Mouse (Mus musculus) MEL (cell line): ENCODE data around the gene Sec23ip. TPM values are rescaled to one million over a fixed set of nuclear protein-coding genes. Genes with fewer than 3 reads are reported as not detected.

Experiments
- DNase-seq: peaks from one replicate; pipeline ENCODE4 v3.0.0; 2011; ENCODE audit warnings: low read depth, low spot score
- H3K27ac ChIP-seq: 2 replicates; pipeline ENCODE4 v1.5.1; 2012; ENCODE audit warnings: low read depth, mild to moderate bottlenecking, control low read depth, low read length, moderate library complexity; ENCODE audit not compliant: control insufficient read depth
- H3K27me3 ChIP-seq, 2 experiments: fragments of 150-350 bp in 1 of 2; sonication (generic) in 1 of 2; 2 replicates each; pipeline ENCODE4 v1.6.1; 2012; ENCODE audit warnings: low read length in 2 of 2, mild to moderate bottlenecking in 2 of 2, improper control_type of control experiment in 1 of 2, moderate library complexity in 1 of 2; ENCODE audit not compliant: insufficient read depth in 2 of 2, control insufficient read depth in 1 of 2
- H3K36me3 ChIP-seq, 2 experiments: 2 replicates each; pipeline ENCODE4 v1.6.1; 2012 to 2014; ENCODE audit warnings: low read length in 2 of 2, improper control_type of control experiment in 1 of 2, inconsistent platforms in 1 of 2, mild to moderate bottlenecking in 1 of 2; ENCODE audit not compliant: insufficient read depth in 2 of 2, control insufficient read depth in 1 of 2
- H3K4me1 ChIP-seq, 2 experiments: fragments of 150-350 bp in 1 of 2; sonication (generic) in 1 of 2; 2 replicates each; pipeline ENCODE4 v1.6.1; 2012; ENCODE audit warnings: low read length in 2 of 2, improper control_type of control experiment in 1 of 2, mild to moderate bottlenecking in 1 of 2; ENCODE audit not compliant: insufficient read depth in 2 of 2, control insufficient read depth in 1 of 2
- H3K4me3 ChIP-seq, 2 experiments: fragments of 150-350 bp in 1 of 2; sonication (generic) in 1 of 2; 2 replicates each; pipeline ENCODE4 v1.5.1; 2012; ENCODE audit warnings: low read depth in 2 of 2, low read length in 2 of 2, mild to moderate bottlenecking in 2 of 2, moderate library complexity in 2 of 2, control low read depth in 1 of 2, improper control_type of control experiment in 1 of 2; ENCODE audit not compliant: control insufficient read depth in 1 of 2, insufficient read depth in 1 of 2
- H3K79me2 ChIP-seq: 2 replicates; pipeline ENCODE4 v1.6.1; 2012; ENCODE audit warnings: mild to moderate bottlenecking, low read length, moderate library complexity; ENCODE audit not compliant: control insufficient read depth, poor library complexity, insufficient read depth
- H3K9ac ChIP-seq: 2 replicates; pipeline ENCODE4 v1.6.1; 2012; ENCODE audit warnings: low read depth, mild to moderate bottlenecking, control low read depth, low read length, moderate library complexity; ENCODE audit not compliant: control insufficient read depth, poor library complexity, severe bottlenecking
- H3K9me3 ChIP-seq: fragments of 150-350 bp; sonication (generic); replicated peaks from 2 replicates; pipeline ENCODE4 v1.6.1; 2012; ENCODE audit warnings: mild to moderate bottlenecking, low read length, improper control_type of control experiment, moderate library complexity; ENCODE audit not compliant: insufficient read depth
- BHLHE40 ChIP-seq: IDR thresholded peaks from 2 replicates; pipeline ENCODE4 v1.6.1; 2012; ENCODE audit warnings: low read depth, mild to moderate bottlenecking, inconsistent platforms, low read length, improper control_type of control experiment, borderline replicate concordance
- CHD1 ChIP-seq: IDR thresholded peaks from 2 replicates; pipeline ENCODE4 v1.6.1; 2012; ENCODE audit warnings: low read depth, mild to moderate bottlenecking, inconsistent platforms, low read length, improper control_type of control experiment
- CHD2 ChIP-seq: IDR thresholded peaks from 2 replicates; pipeline ENCODE4 v1.6.1; 2011; ENCODE audit warnings: low read length, improper control_type of control experiment
- ELF1 ChIP-seq: IDR thresholded peaks from 2 replicates; pipeline ENCODE4 v1.6.1; 2014; ENCODE audit warnings: low read depth, mild to moderate bottlenecking, inconsistent platforms, low read length, improper control_type of control experiment, moderate library complexity
- ETS1 ChIP-seq: IDR thresholded peaks from 2 replicates; pipeline ENCODE4 v1.6.1; 2012; ENCODE audit warnings: low read depth, mild to moderate bottlenecking, inconsistent platforms, low read length, improper control_type of control experiment, moderate library complexity
- GATA1 ChIP-seq: IDR thresholded peaks from 2 replicates; pipeline ENCODE4 v1.6.1; 2011; ENCODE audit warnings: low read depth, low read length, improper control_type of control experiment
- HCFC1 ChIP-seq: IDR thresholded peaks from 2 replicates; pipeline ENCODE4 v1.6.1; 2012; ENCODE audit warnings: low read depth, mild to moderate bottlenecking, inconsistent platforms, low read length, improper control_type of control experiment, moderate library complexity
- MAX ChIP-seq: IDR thresholded peaks from 2 replicates; pipeline ENCODE4 v1.6.1; 2011; ENCODE audit warnings: low read length, improper control_type of control experiment
- MAZ ChIP-seq: IDR thresholded peaks from 2 replicates; pipeline ENCODE4 v1.6.1; 2012; ENCODE audit warnings: low read depth, mild to moderate bottlenecking, inconsistent platforms, low read length, improper control_type of control experiment
- MEF2A ChIP-seq: IDR thresholded peaks from 2 replicates; pipeline ENCODE4 v1.6.1; 2014; ENCODE audit warnings: low read depth, mild to moderate bottlenecking, inconsistent platforms, low read length, improper control_type of control experiment; ENCODE audit not compliant: poor library complexity, insufficient replicate concordance, severe bottlenecking; ENCODE audit errors: extremely low read depth
- MXI1 ChIP-seq: IDR thresholded peaks from 2 replicates; pipeline ENCODE4 v1.6.1; 2011; ENCODE audit warnings: mild to moderate bottlenecking, low read depth, low read length, improper control_type of control experiment
- MYB ChIP-seq: IDR thresholded peaks from 2 replicates; pipeline ENCODE4 v1.6.1; 2011; ENCODE audit warnings: mild to moderate bottlenecking, low read depth, low read length, improper control_type of control experiment
- MYC ChIP-seq: IDR thresholded peaks from 2 replicates; pipeline ENCODE4 v1.6.1; 2011; ENCODE audit warnings: low read depth, mild to moderate bottlenecking, low read length, improper control_type of control experiment, moderate library complexity
- NELFE ChIP-seq: IDR thresholded peaks from 2 replicates; pipeline ENCODE4 v1.6.1; 2011; ENCODE audit warnings: low read depth, low read length, improper control_type of control experiment
- NRF1 ChIP-seq: IDR thresholded peaks from 2 replicates; pipeline ENCODE4 v1.6.1; 2014; ENCODE audit warnings: low read depth, mild to moderate bottlenecking, inconsistent platforms, low read length, improper control_type of control experiment, moderate library complexity; ENCODE audit not compliant: poor library complexity, insufficient read depth, severe bottlenecking
- POLR2A ChIP-seq, 2 experiments: IDR thresholded peaks; 2 replicates each; pipeline ENCODE4 v1.6.1; 2011 to 2012; ENCODE audit warnings: low read length in 2 of 2, mild to moderate bottlenecking in 2 of 2, control low read depth in 1 of 2, improper control_type of control experiment in 1 of 2, low read depth in 1 of 2, moderate library complexity in 1 of 2; ENCODE audit not compliant: control insufficient read depth in 1 of 2, insufficient read depth in 1 of 2, poor library complexity in 1 of 2
- RCOR1 ChIP-seq: IDR thresholded peaks from 2 replicates; pipeline ENCODE4 v1.6.1; 2012; ENCODE audit warnings: low read depth, mild to moderate bottlenecking, inconsistent platforms, low read length, improper control_type of control experiment
- SIN3A ChIP-seq: IDR thresholded peaks from 2 replicates; pipeline ENCODE4 v1.6.1; 2012; ENCODE audit warnings: low read length, improper control_type of control experiment, inconsistent platforms
- TBP ChIP-seq: IDR thresholded peaks from 2 replicates; pipeline ENCODE4 v1.8.0; 2011; ENCODE audit warnings: low read depth, low read length, improper control_type of control experiment
- TCF12 ChIP-seq: IDR thresholded peaks from 2 replicates; pipeline ENCODE4 v1.6.1; 2014; ENCODE audit warnings: low read depth, mild to moderate bottlenecking, inconsistent platforms, low read length, improper control_type of control experiment, moderate library complexity
- UBTF ChIP-seq: IDR thresholded peaks from 2 replicates; pipeline ENCODE4 v1.6.1; 2012; ENCODE audit warnings: low read depth, mild to moderate bottlenecking, inconsistent platforms, low read length, improper control_type of control experiment, moderate library complexity, borderline replicate concordance; ENCODE audit not compliant: insufficient read depth
- USF1 ChIP-seq: IDR thresholded peaks from 2 replicates; pipeline ENCODE4 v1.6.1; 2014; ENCODE audit warnings: low read depth, mild to moderate bottlenecking, inconsistent platforms, low read length, improper control_type of control experiment, moderate library complexity
- ZC3H11A ChIP-seq: IDR thresholded peaks from 2 replicates; pipeline ENCODE4 v1.6.1; 2012; ENCODE audit warnings: low read depth, mild to moderate bottlenecking, inconsistent platforms, low read length, improper control_type of control experiment
- ZKSCAN1 ChIP-seq: IDR thresholded peaks from 2 replicates; pipeline ENCODE4 v1.6.1; 2012; ENCODE audit warnings: low read depth, mild to moderate bottlenecking, inconsistent platforms, low read length, improper control_type of control experiment, moderate library complexity
- ZNF384 ChIP-seq: IDR thresholded peaks from 2 replicates; pipeline ENCODE4 v1.6.1; 2012; ENCODE audit warnings: low read depth, mild to moderate bottlenecking, inconsistent platforms, low read length, improper control_type of control experiment
- polyA plus RNA-seq, 2 experiments: library from polyadenylated mRNA; stranded (reverse) in 1 of 2; unstranded in 1 of 2; fragments of >175 nt in 1 of 2; fragments of >200 nt in 1 of 2; gene quantifications; 2 replicates each; pipeline versions ENCODE4 v1.2.1 to v1.2.4; 2012; ENCODE audit warnings: low replicate concordance in 2 of 2, low read depth in 1 of 2; ENCODE audit not compliant: insufficient read length in 2 of 2, insufficient read depth in 1 of 2, missing spikeins in 1 of 2
- total RNA-seq: library from RNA; depleted of rRNA; stranded (reverse); fragments of 300-350 nt; gene quantifications from 2 replicates; pipeline ENCODE4 v1.2.3, GENCODE M21; 2012

Sec23ip gene
- total and polyA plus RNA-seq, 3 experiments = 21.2 to 43.7 TPM; not detected in 1

DNA sequence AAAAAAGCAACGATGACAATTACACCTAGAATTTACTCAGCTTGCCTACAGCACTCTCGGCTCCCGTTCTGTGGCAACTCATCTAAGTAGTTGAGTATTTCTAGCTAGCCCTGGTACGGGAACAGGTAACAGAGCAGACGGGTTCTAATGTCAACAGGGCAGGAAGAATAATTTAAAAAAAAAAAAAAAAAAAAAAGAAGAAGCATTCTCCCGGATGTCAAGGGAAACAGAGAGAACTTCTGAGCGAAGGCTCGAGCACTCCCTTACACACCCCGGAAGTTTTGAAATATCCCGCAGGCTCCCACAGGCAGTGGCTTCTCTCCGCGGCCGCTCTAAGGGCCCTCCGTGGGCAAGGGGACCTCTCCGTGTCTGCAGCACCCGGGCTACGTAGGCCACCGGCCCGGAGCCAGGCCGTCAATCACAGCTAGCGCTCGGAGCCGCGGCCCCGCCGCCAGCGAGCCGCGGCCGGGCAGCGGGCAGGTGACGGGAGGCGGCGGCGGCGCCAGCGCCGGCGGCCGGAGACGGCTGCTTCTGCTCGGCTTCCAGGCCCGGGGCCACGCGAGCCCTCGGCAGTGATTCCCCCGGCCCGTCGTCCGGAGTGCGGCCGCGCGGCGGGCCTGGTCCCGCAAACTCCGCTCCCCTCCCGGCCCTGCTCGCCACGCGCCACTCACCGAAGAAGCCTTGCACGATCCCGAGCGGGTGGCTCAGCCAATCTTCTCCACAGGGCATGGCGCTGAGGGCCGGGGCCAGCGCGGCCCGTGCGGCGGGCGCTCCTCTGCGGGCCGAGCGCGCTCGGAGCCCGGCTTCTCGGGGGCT is 5.1 kb upstream of the Sec23ip start:
- DNase-seq = peak; percentile 75
- peak overlapping the region; percentile 93 for H3K9ac ChIP-seq
- TF ChIP-seq ZNF384 = peak; percentile 94
- 0 out of 2 replicates have a peak, but pooled peaks have one; percentile 82 for TF ChIP-seq CHD1
- TF ChIP-seq SIN3A = peak; percentile 76; the same call in 1 of the 2 replicates
- peak; percentile 64; the same call in 1 of the 2 replicates for TF ChIP-seq ELF1
- TF ChIP-seq GATA1 = no peak
- 0 out of 2 replicates have a peak, but pooled peaks have one; percentile 12 for TF ChIP-seq TBP
- TF ChIP-seq MXI1 = peak; percentile 61
- TF ChIP-seq HCFC1 = peak; percentile 62
- no peak for TF ChIP-seq NRF1
- TF ChIP-seq RCOR1 = no peak
- no peak for TF ChIP-seq TCF12
- no peak for TF ChIP-seq UBTF
- TF ChIP-seq CHD2 = no peak
- no peaks in the 10 kb centered on the region for H3K9me3 ChIP-seq
- peaks cover 51% of the 10 kb centered on the region for H3K79me2 ChIP-seq
- peak overlapping the region; percentile 85 to 86 for H3K4me3 ChIP-seq
- peaks cover 1 to 27% of the 10 kb centered on the region in 2 experiments for H3K36me3 ChIP-seq
- H3K27me3 ChIP-seq = no peaks in the 10 kb centered on the region
- H3K27ac ChIP-seq = peak overlapping the region; percentile 54
- peaks cover 3 to 26% of the 10 kb centered on the region in 2 experiments; a peak in 2 of 4 replicates for H3K4me1 ChIP-seq

DNA sequence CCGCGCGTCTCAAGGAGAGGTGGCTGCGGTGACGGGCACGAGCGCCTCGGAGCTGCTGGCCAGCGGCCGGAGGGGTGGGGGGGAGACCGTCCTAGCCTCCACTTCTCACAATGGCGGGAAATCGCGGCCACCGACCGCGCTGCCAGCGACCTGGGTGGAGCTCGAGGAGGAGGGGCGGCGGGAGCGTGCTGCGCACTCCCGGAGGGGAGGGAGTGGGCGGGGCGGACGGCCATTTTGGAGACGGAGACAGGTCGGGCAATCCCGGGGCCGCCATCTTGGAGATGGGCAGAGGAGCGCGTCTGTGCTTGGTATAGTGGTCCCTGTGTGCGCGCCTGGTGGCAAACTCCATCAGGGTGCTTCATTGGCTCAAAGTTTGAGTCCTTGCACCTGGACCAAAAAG is 4.4 kb upstream of the Sec23ip start, which contains the start of gene Mcmbp:
Gene Mcmbp (minus strand): TSS at position 162 of the 400 bp plus-strand sequence.
- Histone ChIP-seq H3K4me1 (peaks cover 3 to 26% of the 10 kb centered on the region in 2 experiments; a peak in 2 of 4 replicates), H3K36me3 (peaks cover 1 to 27% of the 10 kb centered on the region in 2 experiments; a peak in 3 of 4 replicates)
- TF ChIP-seq MYB (no peak), MEF2A (no peak), TBP (0 out of 2 replicates have a peak, but pooled peaks have one; percentile 30), MAX (no peak), ETS1 (no peak), ELF1 (no peak), SIN3A (peak; percentile 83; the same call in 1 of the 2 replicates), BHLHE40 (no peak), NRF1 (peak; percentile 72), HCFC1 (peak; percentile 94), CHD2 (peak; percentile 64), RCOR1 (peak; percentile 54; the same call in 1 of the 2 replicates), TCF12 (peak; percentile 45; the same call in 1 of the 2 replicates), NELFE (peak; percentile 63), POLR2A (IDR thresholded peaks at IDR 0.05; ENCODE audit: control insufficient read depth in 1 of 2, insufficient read depth in 1 of 2, low read depth in 1 of 2, low read length in 2 of 2, poor library complexity in 1 of 2) (peak; percentile 81; a peak in 3 of 4 replicates), MXI1 (peak; percentile 55; the same call in 1 of the 2 replicates), ZC3H11A (no peak), MAZ (peak; percentile 66; the same call in 1 of the 2 replicates), USF1 (peak; percentile 85), ZKSCAN1 (no peak), UBTF (0 out of 2 replicates have a peak, but pooled peaks have one; percentile 34), MYC (0 out of 2 replicates have a peak, but pooled peaks have one; percentile 4)
- TF ChIP-seq, all 39 proteins: peak for 14

More for the DNA sequence above, 4.4 kb upstream of the Sec23ip start, which contains the start of gene Mcmbp:
- no peaks in the 10 kb centered on the region for H3K27me3 ChIP-seq
- peak within 1 kb of the TSS; percentile 85 to 86 for H3K4me3 ChIP-seq
- peak; percentile 97 for DNase-seq
- peak within 1 kb of the TSS; percentile 93 for H3K9ac ChIP-seq
- peaks cover 51% of the 10 kb centered on the region for H3K79me2 ChIP-seq
- peak within 1 kb of the TSS; percentile 54 for H3K27ac ChIP-seq
- H3K9me3 ChIP-seq = no peaks in the 10 kb centered on the region
